Comparison of ENCODE assay signal across 31 mouse cellular contexts in the genomic region with DNA sequence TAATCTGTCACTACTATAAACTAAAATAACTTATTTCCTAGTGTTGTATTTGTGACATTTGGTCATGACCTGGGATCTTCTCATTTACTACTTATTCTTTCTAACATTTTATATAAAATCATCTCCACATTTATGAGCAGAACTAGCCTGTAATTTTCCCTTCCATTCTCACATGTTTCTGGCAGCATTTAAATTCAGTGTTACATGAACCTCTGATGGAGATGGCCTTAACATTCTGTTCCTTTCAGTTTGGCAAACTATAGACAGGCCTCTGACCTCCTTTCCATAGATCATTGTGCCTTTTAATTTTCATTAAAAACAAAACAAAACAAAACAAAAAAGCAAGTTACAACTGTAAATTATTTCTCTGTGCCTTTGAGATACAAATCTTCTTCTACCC.
"Had no signal": no experiment of that assay in that cellular context is flagged by ENCODE, and none has a peak within 500 bp of the region (broad histone marks: within the 10 kb centered on the region; RNA-seq: fewer than 3 reads in every experiment).

No protein-coding gene starts in this region.

- ATAC-seq: hindbrain, embryonic 16.5 days; hindbrain, postnatal 0 days; inflammation-experienced regulatory T-cells, adult 6 months; intestine, embryonic 15.5 days; intestine, embryonic 16.5 days; intestine, postnatal 0 days had no signal

- H3K27me3 ChIP-seq: heart, embryonic 12.5 days; heart, embryonic 13.5 days; heart, embryonic 15.5 days; hindbrain, embryonic 12.5 days; hindbrain, embryonic 13.5 days; hindbrain, embryonic 15.5 days; intestine, embryonic 15.5 days; kidney, embryonic 15.5 days had no signal

- DNase-seq: heart, adult 18-20 months; heart, adult 2 months; heart, postnatal 10 days; heart, postnatal 14 days; heart, postnatal 36 days; heart, postnatal 4 days; kidney, adult 11 months; kidney, adult 18-20 months; kidney, postnatal 10 days; kidney, postnatal 25 days; layer of hippocampus, adult 9-11 months; layer of hippocampus, postnatal 36 days had no signal

- H3K36me3 ChIP-seq: heart, embryonic 10.5 days; heart, embryonic 12.5 days; heart, embryonic 13.5 days; heart, embryonic 15.5 days; hindbrain, embryonic 10.5 days; hindbrain, embryonic 12.5 days; hindbrain, embryonic 13.5 days; hindbrain, embryonic 15.5 days; intestine, embryonic 15.5 days; kidney, embryonic 15.5 days had no signal

- H3K4me2 ChIP-seq: heart, embryonic 11.5 days; heart, embryonic 12.5 days; heart, embryonic 13.5 days; heart, embryonic 15.5 days; hindbrain, embryonic 12.5 days; hindbrain, embryonic 13.5 days; hindbrain, embryonic 14.5 days; hindbrain, embryonic 15.5 days; intestine, embryonic 15.5 days; kidney, embryonic 15.5 days had no signal

- H3K9ac ChIP-seq: heart, embryonic 12.5 days; heart, embryonic 13.5 days; heart, embryonic 15.5 days; hindbrain, embryonic 12.5 days; hindbrain, embryonic 13.5 days; hindbrain, embryonic 14.5 days; hindbrain, embryonic 15.5 days; intestine, embryonic 15.5 days; kidney, embryonic 15.5 days had no signal

- H3K9me3 ChIP-seq: heart, embryonic 10.5 days; heart, embryonic 12.5 days; heart, embryonic 13.5 days; heart, embryonic 15.5 days; hindbrain, embryonic 10.5 days; hindbrain, embryonic 12.5 days; hindbrain, embryonic 13.5 days; hindbrain, embryonic 15.5 days; intestine, embryonic 15.5 days; kidney, embryonic 15.5 days had no signal

- H3K4me3 ChIP-seq: heart, adult 2 months; heart, embryonic 10.5 days; heart, embryonic 12.5 days; heart, embryonic 13.5 days; heart, embryonic 15.5 days; hindbrain, embryonic 10.5 days; hindbrain, embryonic 12.5 days; hindbrain, embryonic 13.5 days; hindbrain, embryonic 15.5 days; intestine, embryonic 15.5 days; kidney, embryonic 15.5 days; layer of hippocampus, adult 2 months; left cerebral cortex, adult 2 months had no signal

- H3K4me1 ChIP-seq: heart, embryonic 10.5 days; heart, embryonic 12.5 days; heart, embryonic 13.5 days; heart, embryonic 15.5 days; hindbrain, embryonic 10.5 days; hindbrain, embryonic 12.5 days; hindbrain, embryonic 13.5 days; hindbrain, embryonic 15.5 days; intestine, embryonic 15.5 days; kidney, embryonic 15.5 days had no signal

- H3K27ac ChIP-seq: heart, adult 2 months; heart, embryonic 10.5 days; heart, embryonic 13.5 days; heart, embryonic 15.5 days; hindbrain, embryonic 10.5 days; hindbrain, embryonic 12.5 days; hindbrain, embryonic 13.5 days; hindbrain, embryonic 14.5 days; hindbrain, embryonic 15.5 days; hindbrain, postnatal 0 days; intestine, embryonic 15.5 days; kidney, embryonic 15.5 days; layer of hippocampus, adult 2 months; left cerebral cortex, adult 2 months had no signal
